Mouse (Mus musculus): ENCODE data around the gene Anapc7. TPM values are rescaled to one million over a fixed set of nuclear protein-coding genes. Genes with fewer than 3 reads are reported as not detected.

The Anapc7 gene
- polyA plus RNA-seq, 1 experiment from 2014 or later = 40.1 TPM

Other genes starting within 250 kb of the Anapc7 start
- gene Hvcn1, start 214.9 kb upstream of the Anapc7 start, polyA plus RNA-seq (2015; fragmentation: Nextera tagmentation; extraction: Ambion mirVana) = 5.6 and 5.7 TPM in 2 replicates
- 3.2 and 3.5 TPM in 2 replicates for gene Tctn1, start 157.2 kb upstream of the Anapc7 start, polyA plus RNA-seq (2015; fragmentation: Nextera tagmentation; extraction: Ambion mirVana)
- 6.8 and 9.9 TPM in 2 replicates for gene Pptc7, start 137.3 kb upstream of the Anapc7 start, polyA plus RNA-seq (2015; fragmentation: Nextera tagmentation; extraction: Ambion mirVana)
- 7.4 and 7.6 TPM in 2 replicates for gene Rad9b, start 67.5 kb upstream of the Anapc7 start, polyA plus RNA-seq (2015; fragmentation: Nextera tagmentation; extraction: Ambion mirVana)
- gene Vps29, start 67.3 kb upstream of the Anapc7 start, polyA plus RNA-seq (2015; fragmentation: Nextera tagmentation; extraction: Ambion mirVana) = 289 and 291 TPM in 2 replicates
- gene Gpn3, start 49.8 kb upstream of the Anapc7 start, polyA plus RNA-seq (2015; fragmentation: Nextera tagmentation; extraction: Ambion mirVana) = 55.0 and 59.2 TPM in 2 replicates
- 31.8 and 34.0 TPM in 2 replicates for gene Fam216a, start 49.3 kb upstream of the Anapc7 start, polyA plus RNA-seq (2015; fragmentation: Nextera tagmentation; extraction: Ambion mirVana)
- 161 and 164 TPM in 2 replicates for gene Arpc3, start 29.8 kb upstream of the Anapc7 start, polyA plus RNA-seq (2015; fragmentation: Nextera tagmentation; extraction: Ambion mirVana)
- gene Atp2a2, start 80.5 kb downstream of the Anapc7 start, polyA plus RNA-seq (2015; fragmentation: Nextera tagmentation; extraction: Ambion mirVana) = 20.4 and 27.2 TPM in 2 replicates
- 18.3 and 24.2 TPM in 2 replicates for gene Ift81, start 192.8 kb downstream of the Anapc7 start, polyA plus RNA-seq (2015; fragmentation: Nextera tagmentation; extraction: Ambion mirVana)
- 2.1 and 2.9 TPM in 2 replicates for gene P2rx7, start 222.2 kb downstream of the Anapc7 start, polyA plus RNA-seq (2015; fragmentation: Nextera tagmentation; extraction: Ambion mirVana)

Measured in intestine, embryonic 16.5 days (tissue).